In the genomic region with DNA sequence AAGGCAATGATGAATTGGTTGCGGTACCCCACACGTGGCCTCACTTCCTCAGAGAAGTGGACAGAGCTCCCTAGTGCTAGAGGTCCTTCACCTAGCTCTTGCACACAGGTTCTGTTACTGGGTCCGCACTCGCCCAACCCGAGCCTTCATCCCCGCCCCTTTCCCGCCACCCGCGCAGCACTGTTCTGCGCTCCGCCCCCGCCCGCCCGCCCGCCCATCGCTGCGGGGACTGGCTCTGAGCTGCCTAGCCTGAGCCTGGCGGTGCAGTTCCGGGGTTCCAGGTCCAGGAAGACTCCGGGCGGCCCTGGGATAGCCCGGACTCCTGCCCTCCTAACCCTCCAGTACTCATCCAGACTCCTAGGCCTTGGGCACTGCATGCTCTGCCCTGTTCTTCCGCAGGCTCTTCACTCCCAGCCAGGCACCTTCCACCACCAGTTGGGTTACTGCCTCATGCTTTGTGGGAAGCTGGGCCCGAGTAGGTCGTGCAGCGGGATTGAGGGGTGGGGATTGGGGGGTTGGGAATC, we compare ENCODE assay signal across 8 mouse cellular contexts.
A peak's percentile ranks its signal among the peaks of the same experiment; 100 is the strongest.
DNase-seq lines count a peak whose midpoint lies in the region; ATAC-seq and TF ChIP-seq lines count a peak whose summit lies in the region.

No protein-coding gene starts in this region.

- H3K27ac ChIP-seq in gastrocnemius, adult 2 months, result peak overlapping the region; percentile 31; the same call in 1 of the 2 replicates

- peak; percentile 43 for ATAC-seq in inflammation-experienced regulatory T-cells, adult 6 months
- ATAC-seq in megakaryocyte progenitor cell, adult 5-6 weeks (replicated peaks; ENCODE audit: poor library complexity), result peak; percentile 85

- intact Hi-C loops in gastrocnemius, adult 2 months (cut with DNase I), result no loop called here
- intact Hi-C loops in left cerebral cortex, postnatal 25 days (cut with DNase I), result loop anchor here (5.0 to 10.0 kb wide), 3 partner anchors 355 to 727 kb away; no protein-coding TSS in a partner anchor

- DNase-seq in ZHBTc4 (ENCODE audit: low read depth, low spot score), result peak; percentile 75
- peak; percentile 36 to 45 for DNase-seq in cerebellum, postnatal 14 days
- peak; percentile 20 for DNase-seq in gastrocnemius, adult 2 months
- peak; percentile 42 to 49 for DNase-seq in left cerebral cortex, postnatal 25 days (ENCODE audit: low spot score in 2 of 2)
- DNase-seq in right cerebral cortex, postnatal 14 days, result peak; percentile 52
- peak; percentile 48 for DNase-seq in yolk sac, embryonic 10.5 days (ENCODE audit: low spot score)

- TF ChIP-seq CTCF in gastrocnemius, adult 2 months (IDR thresholded peaks at IDR 0.05), result no peak

- peak overlapping the region; percentile 72 for H3K4me3 ChIP-seq in gastrocnemius, adult 2 months

Comparison
In these comparisons a context has a peak if more than half of its experiments do, and no peak if none do; other contexts are left out.
1. Peak in every context shown above with its lines: DNase-seq, ATAC-seq, H3K4me3 ChIP-seq and H3K27ac ChIP-seq.
2. DNase-seq: peak in every context shown above with its lines; median percentile 75 in ZHBTc4; 52 in right cerebral cortex, postnatal 14 days; 48 in yolk sac, embryonic 10.5 days; 46 in left cerebral cortex, postnatal 25 days; 40 in cerebellum, postnatal 14 days; 20 in gastrocnemius, adult 2 months.